Mouse (Mus musculus) cortical plate, adult 2 months (tissue): ENCODE results near the gene Llcfc1.

Experiments
- CTCF ChIP-seq: fragments of 200-500 bp; IDR thresholded peaks from 2 replicates; pipeline ENCODE4 v1.5.1; 2011; ENCODE audit warnings: mild to moderate bottlenecking, control low read depth, low read length; ENCODE audit not compliant: insufficient read depth; ENCODE audit errors: extremely low read depth
- POLR2A ChIP-seq: fragments of 200-500 bp; IDR thresholded peaks from 2 replicates; pipeline ENCODE4 v1.6.1; 2011; ENCODE audit warnings: mild to moderate bottlenecking, low read length, control low read depth; ENCODE audit not compliant: insufficient read depth; ENCODE audit errors: extremely low read depth

- TF ChIP-seq POLR2A: no peak
- no peak for TF ChIP-seq CTCF
Measured at GRCm38 (mm10) chr6:41641173-41641866, 42.9 kb upstream of the Llcfc1 start.
